Mouse (Mus musculus): Measurements from ENCODE around the gene Nr4a1.

- TF ChIP-seq POLR2A (IDR thresholded peaks at IDR 0.05; ENCODE audit: low read depth, low read length): no peak
- no peak for TF ChIP-seq CTCF (conservative IDR thresholded peaks at IDR 0.05; ENCODE audit: insufficient read depth, insufficient read length, low read depth, low read length)
Measured at GRCm38 (mm10) chr15:101250220-101250800, 3.8 kb upstream of the Nr4a1 start.

Measured in kidney, adult 2 months (tissue).